Mouse (Mus musculus): ENCODE measurements around the gene Ggnbp2. TPM values are rescaled to one million over a fixed set of nuclear protein-coding genes. Genes with fewer than 3 reads are reported as not detected.
"Not testable (repeated sequence)": the region's sequence is repeated elsewhere in the genome, so short reads cannot be mapped to it uniquely, and the experiment has no call there.

The Ggnbp2 gene
- polyA plus RNA-seq, 1 experiment from 2014 or later = 71.4 TPM

DNA sequence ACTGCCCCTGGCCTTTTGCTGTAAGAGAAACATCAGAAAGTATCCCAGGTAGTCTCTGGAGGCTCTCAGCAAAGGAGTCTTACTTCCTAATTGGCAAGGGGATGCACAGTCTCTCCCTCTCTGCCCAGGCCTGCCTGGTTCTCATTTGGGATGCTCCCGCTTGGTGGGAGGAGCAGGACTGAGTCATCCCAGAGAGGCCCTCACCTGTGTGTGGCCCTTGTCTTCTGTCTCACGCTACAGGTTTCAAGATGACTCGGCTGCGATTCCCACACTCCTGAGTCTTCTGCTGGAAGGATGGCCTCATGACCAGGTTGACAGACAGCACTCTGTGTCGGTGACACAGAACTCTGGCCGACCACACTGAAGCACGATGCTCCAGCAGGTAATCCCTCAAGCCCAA, 11.7 kb upstream of the Ggnbp2 start:
- H3K27ac ChIP-seq (ENCODE audit: low read length) = no peak overlapping the region
- no peaks in the 10 kb centered on the region for H3K27me3 ChIP-seq (replicated peaks; ENCODE audit: control insufficient read depth, insufficient read depth, low read length)
- 94% methylated on average over 7 of the region's 7 CpGs for WGBS
- peaks cover 13% of the 10 kb centered on the region for H3K4me1 ChIP-seq (replicated peaks; ENCODE audit: control insufficient read depth, insufficient read depth, low read length)
- no peak overlapping the region for H3K9ac ChIP-seq (replicated peaks; ENCODE audit: low read depth, low read length)
- no peak for ATAC-seq
- no peaks in the 10 kb centered on the region for H3K9me3 ChIP-seq (ENCODE audit: control insufficient read depth, low read length)
- no peak overlapping the region for H3K4me2 ChIP-seq (ENCODE audit: low read length)
- peaks cover 7% of the 10 kb centered on the region; the same call in 1 of the 2 replicates for H3K36me3 ChIP-seq (ENCODE audit: control insufficient read depth, insufficient read depth)
- H3K4me3 ChIP-seq (replicated peaks; ENCODE audit: low read length) = no peak overlapping the region

GRCm38 (mm10) chr11:84880971-84881370, 10.4 kb upstream of the Ggnbp2 start:
- Histone ChIP-seq H3K9ac (replicated peaks; ENCODE audit: low read depth, low read length) (peak overlapping the region; percentile 92), H3K27ac (ENCODE audit: low read length) (no peak overlapping the region), H3K27me3 (replicated peaks; ENCODE audit: control insufficient read depth, insufficient read depth, low read length) (no peaks in the 10 kb centered on the region), H3K4me1 (replicated peaks; ENCODE audit: control insufficient read depth, insufficient read depth, low read length) (peaks cover 13% of the 10 kb centered on the region), H3K36me3 (ENCODE audit: control insufficient read depth, insufficient read depth) (peaks cover 7% of the 10 kb centered on the region; the same call in 1 of the 2 replicates), H3K4me3 (replicated peaks; ENCODE audit: low read length) (peak overlapping the region; percentile 94), H3K4me2 (ENCODE audit: low read length) (peak overlapping the region; percentile 64), H3K9me3 (ENCODE audit: control insufficient read depth, low read length) (no peaks in the 10 kb centered on the region)
- no peak for ATAC-seq
- WGBS = 62% methylated on average over 9 of the region's 9 CpGs

GRCm38 (mm10) chr11:84880465-84880961, 9.9 kb upstream of the Ggnbp2 start:
- Histone ChIP-seq H3K4me3 (replicated peaks; ENCODE audit: low read length) (peak overlapping the region; percentile 94), H3K9ac (replicated peaks; ENCODE audit: low read depth, low read length) (peak overlapping the region; percentile 92), H3K4me1 (replicated peaks; ENCODE audit: control insufficient read depth, insufficient read depth, low read length) (peaks cover 13% of the 10 kb centered on the region), H3K27me3 (replicated peaks; ENCODE audit: control insufficient read depth, insufficient read depth, low read length) (no peaks in the 10 kb centered on the region), H3K9me3 (ENCODE audit: control insufficient read depth, low read length) (no peaks in the 10 kb centered on the region), H3K27ac (ENCODE audit: low read length) (peak overlapping the region; percentile 87), H3K4me2 (ENCODE audit: low read length) (peak overlapping the region; percentile 64), H3K36me3 (ENCODE audit: control insufficient read depth, insufficient read depth) (peaks cover 7% of the 10 kb centered on the region; the same call in 1 of the 2 replicates)
- ATAC-seq = peak; percentile 14
- under 1% methylated on average over 24 of the region's 24 CpGs for WGBS

- Histone ChIP-seq H3K27me3 (replicated peaks; ENCODE audit: control insufficient read depth, insufficient read depth, low read length) (no peaks in the 10 kb centered on the region), H3K4me2 (ENCODE audit: low read length) (peak within 1 kb of the TSS; percentile 64), H3K9ac (replicated peaks; ENCODE audit: low read depth, low read length) (peak within 1 kb of the TSS; percentile 92), H3K4me3 (replicated peaks; ENCODE audit: low read length) (peak within 1 kb of the TSS; percentile 94), H3K4me1 (replicated peaks; ENCODE audit: control insufficient read depth, insufficient read depth, low read length) (peaks cover 13% of the 10 kb centered on the region), H3K27ac (ENCODE audit: low read length) (peak within 1 kb of the TSS; percentile 87), H3K9me3 (ENCODE audit: control insufficient read depth, low read length) (no peaks in the 10 kb centered on the region), H3K36me3 (ENCODE audit: control insufficient read depth, insufficient read depth) (peaks cover 3% of the 10 kb centered on the region; the same call in 1 of the 2 replicates)
- ATAC-seq = peak; percentile 97
- WGBS = under 1% methylated on average over 81 of the region's 81 CpGs
Observed at GRCm38 (mm10) chr11:84879772-84880464, 9.3 kb upstream of the Ggnbp2 start, which contains the start of the genes Myo19 and Pigw. Gene Myo19, plus strand, starts transcription at chr11:84880148. Gene Pigw, minus strand, starts transcription at chr11:84880285.

DNA sequence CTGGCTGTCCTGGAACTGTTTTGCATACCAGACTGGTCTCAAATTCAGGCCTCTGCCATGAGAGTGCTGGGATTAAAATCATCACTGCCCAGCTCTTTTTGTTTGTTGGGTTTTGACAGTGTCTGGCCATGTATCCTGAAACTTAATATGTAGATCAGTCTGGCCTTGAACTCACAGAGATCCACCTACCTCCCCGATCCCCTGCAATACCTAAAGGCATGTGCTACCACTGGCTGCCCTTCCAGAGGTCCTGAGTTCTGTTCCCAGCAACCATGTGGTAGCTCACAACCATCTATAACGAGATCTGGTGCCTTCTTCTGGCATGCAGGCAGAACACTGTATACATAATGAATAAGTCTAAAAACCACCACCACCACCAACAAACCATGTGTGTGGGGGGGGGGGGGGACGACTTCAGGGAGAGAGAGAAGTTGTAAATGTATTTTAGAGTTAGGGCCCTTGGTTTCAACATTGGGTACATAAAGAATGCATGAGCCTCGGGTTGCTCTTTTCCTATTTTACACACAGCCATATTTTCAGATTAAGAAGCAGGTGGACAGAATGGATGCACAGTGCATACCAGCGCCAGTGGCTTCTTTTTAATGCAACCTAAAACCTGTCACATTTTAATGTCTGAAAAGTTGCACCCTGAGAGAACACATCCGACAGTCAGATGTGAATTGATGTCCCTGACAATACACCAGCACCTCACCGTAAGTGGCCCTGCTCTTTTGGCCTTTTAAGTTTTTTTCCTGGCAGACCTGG, 8.6 kb upstream of the Ggnbp2 start:
- Histone ChIP-seq H3K27me3 (replicated peaks; ENCODE audit: control insufficient read depth, insufficient read depth, low read length) (no peaks in the 10 kb centered on the region), H3K9ac (replicated peaks; ENCODE audit: low read depth, low read length) (peak overlapping the region; percentile 92), H3K4me2 (ENCODE audit: low read length) (peak overlapping the region; percentile 64), H3K4me1 (replicated peaks; ENCODE audit: control insufficient read depth, insufficient read depth, low read length) (peaks cover 13% of the 10 kb centered on the region), H3K4me3 (replicated peaks; ENCODE audit: low read length) (peak overlapping the region; percentile 94), H3K36me3 (ENCODE audit: control insufficient read depth, insufficient read depth) (peaks cover 3% of the 10 kb centered on the region; the same call in 1 of the 2 replicates), H3K9me3 (ENCODE audit: control insufficient read depth, low read length) (no peaks in the 10 kb centered on the region), H3K27ac (ENCODE audit: low read length) (peak overlapping the region; percentile 87; the same call in 1 of the 2 replicates)
- ATAC-seq = 0 out of 2 replicates have a peak, but pooled peaks have one; percentile 0
- WGBS = 17% methylated on average over 7 of the region's 7 CpGs

DNA sequence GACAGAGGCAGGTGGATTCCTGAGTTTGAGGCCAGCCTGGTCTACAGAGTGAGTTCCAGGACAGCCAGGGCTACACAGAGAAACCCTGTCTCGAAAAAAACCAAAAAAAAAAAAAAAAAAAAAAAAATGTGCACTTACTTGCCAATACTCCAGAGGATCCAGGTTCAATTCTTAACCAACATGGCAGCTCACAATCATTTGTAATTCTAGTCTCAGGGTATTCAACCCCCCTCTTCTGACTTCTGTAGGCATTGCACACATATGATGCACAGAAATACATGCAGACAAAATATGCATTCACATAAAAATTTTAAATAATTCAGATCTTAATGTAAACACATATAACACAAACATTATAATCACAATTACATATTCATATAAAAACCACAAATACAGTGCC, 5.4 kb upstream of the Ggnbp2 start:
- not testable (repeated sequence) for ATAC-seq; H3K36me3 ChIP-seq (ENCODE audit: control insufficient read depth, insufficient read depth); H3K4me2 ChIP-seq (ENCODE audit: low read length); H3K27me3 ChIP-seq (replicated peaks; ENCODE audit: control insufficient read depth, insufficient read depth, low read length); H3K27ac ChIP-seq (ENCODE audit: low read length); H3K9ac ChIP-seq (replicated peaks; ENCODE audit: low read depth, low read length); H3K9me3 ChIP-seq (ENCODE audit: control insufficient read depth, low read length); H3K4me3 ChIP-seq (replicated peaks; ENCODE audit: low read length)
- peaks cover 14% of the 10 kb centered on the region for H3K4me1 ChIP-seq (replicated peaks; ENCODE audit: control insufficient read depth, insufficient read depth, low read length)
- no CpG with 5 or more reads among the region's 1 CpGs for WGBS

DNA sequence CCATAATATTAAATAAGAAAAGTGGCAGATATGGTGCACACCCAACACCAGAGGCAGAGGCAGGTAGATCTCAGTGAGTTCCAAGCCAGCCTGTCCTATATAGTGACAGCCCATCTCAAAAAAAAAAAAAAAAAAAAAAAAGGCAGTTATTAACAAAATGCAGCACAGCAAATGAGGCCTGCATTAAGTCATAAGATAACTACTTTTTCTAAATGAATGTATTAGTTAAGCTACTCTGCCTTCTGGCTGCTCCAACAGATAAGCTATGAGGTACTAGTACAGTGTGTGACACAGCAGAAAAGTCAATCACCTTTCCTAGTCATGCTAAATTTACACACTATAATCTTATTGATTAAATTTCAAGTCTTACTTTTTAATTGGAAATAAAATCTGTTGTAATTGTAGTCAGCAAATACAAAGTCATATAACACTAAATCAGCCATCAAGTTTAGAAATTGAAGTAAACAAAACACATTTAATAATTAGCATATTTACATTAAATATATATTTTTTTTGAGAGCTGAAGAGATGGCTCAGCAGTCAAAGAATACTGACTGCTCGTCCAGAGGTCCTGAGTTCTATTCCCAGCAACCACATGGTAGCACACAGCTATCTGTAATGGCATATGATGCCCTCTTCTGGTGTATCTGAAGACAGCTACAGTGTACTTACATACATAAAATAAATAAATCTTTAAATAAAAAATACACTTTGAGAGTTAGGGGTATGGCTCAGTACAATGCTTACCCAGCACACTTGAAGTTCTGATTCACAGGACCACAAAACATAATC, 2.6 kb upstream of the Ggnbp2 start:
- H3K27ac ChIP-seq (ENCODE audit: low read length) = no peak overlapping the region
- WGBS = 61% methylated on average over 1 of the region's 1 CpGs

GRCm38 (mm10) chr11:84871548-84872069, 992 bp upstream of the Ggnbp2 start:
- Histone ChIP-seq H3K4me2 (ENCODE audit: low read length) (peak overlapping the region; percentile 69), H3K27me3 (replicated peaks; ENCODE audit: control insufficient read depth, insufficient read depth, low read length) (no peaks in the 10 kb centered on the region), H3K4me1 (replicated peaks; ENCODE audit: control insufficient read depth, insufficient read depth, low read length) (peaks cover 16% of the 10 kb centered on the region), H3K9me3 (ENCODE audit: control insufficient read depth, low read length) (no peaks in the 10 kb centered on the region), H3K27ac (ENCODE audit: low read length) (peak overlapping the region; percentile 99; the same call in 1 of the 2 replicates), H3K9ac (replicated peaks; ENCODE audit: low read depth, low read length) (peak overlapping the region; percentile 96), H3K4me3 (replicated peaks; ENCODE audit: low read length) (peak overlapping the region; percentile 81), H3K36me3 (ENCODE audit: control insufficient read depth, insufficient read depth) (no peaks in the 10 kb centered on the region)
- WGBS = 84% methylated on average over 4 of the region's 4 CpGs
- no peak for ATAC-seq

More for the DNA sequence above, 2.6 kb upstream of the Ggnbp2 start:
- no peak for ATAC-seq
- Histone ChIP-seq H3K4me3 (replicated peaks; ENCODE audit: low read length) (no peak overlapping the region), H3K4me2 (ENCODE audit: low read length) (no peak overlapping the region), H3K4me1 (replicated peaks; ENCODE audit: control insufficient read depth, insufficient read depth, low read length) (peaks cover 11% of the 10 kb centered on the region), H3K27me3 (replicated peaks; ENCODE audit: control insufficient read depth, insufficient read depth, low read length) (no peaks in the 10 kb centered on the region), H3K9ac (replicated peaks; ENCODE audit: low read depth, low read length) (no peak overlapping the region), H3K36me3 (ENCODE audit: control insufficient read depth, insufficient read depth) (no peaks in the 10 kb centered on the region), H3K9me3 (ENCODE audit: control insufficient read depth, low read length) (no peaks in the 10 kb centered on the region)
